Mouse (Mus musculus): ENCODE measurements around the gene Mamstr. TPM values are rescaled to one million over a fixed set of nuclear protein-coding genes. Genes with fewer than 3 reads are reported as not detected.
"Not testable (repeated sequence)": the region's sequence is repeated elsewhere in the genome, so short reads cannot be mapped to it uniquely, and the experiment has no call there.

Gene Mamstr
- total RNA-seq, 2 experiments from 2014 or later, result 7.5 to 8.5 TPM

GRCm38 (mm10) chr7:45645591-45645971 is 5.8 kb downstream of the Mamstr start:
- no peak for DNase-seq
- intact Hi-C loops (cut with DNase I), result no loop called here

- DNase-seq, result no peak
- intact Hi-C loops (cut with DNase I), result no loop called here
Measured at GRCm38 (mm10) chr7:45646671-45647070, 6.9 kb downstream of the Mamstr start.

GRCm38 (mm10) chr7:45649351-45649750 is 9.6 kb downstream of the Mamstr start:
- intact Hi-C loops (cut with DNase I), result no loop called here
- peak; percentile 76 to 77 for DNase-seq

GRCm38 (mm10) chr7:45650484-45650883 is 10.7 kb downstream of the Mamstr start:
- DNase-seq; intact Hi-C loops (cut with DNase I): not testable (repeated sequence)

- intact Hi-C loops (cut with DNase I), result no loop called here
- no peak for DNase-seq
Measured at GRCm38 (mm10) chr7:45654424-45655047, 14.8 kb downstream of the Mamstr start.

GRCm38 (mm10) chr7:45660746-45661478 is 21.1 kb downstream of the Mamstr start:
- intact Hi-C loops (cut with DNase I), result no loop called here
- DNase-seq, result no peak

GRCm38 (mm10) chr7:45661702-45662101 is 21.9 kb downstream of the Mamstr start:
- DNase-seq; intact Hi-C loops (cut with DNase I): not testable (repeated sequence)

- DNase-seq, result no peak
- intact Hi-C loops (cut with DNase I), result no loop called here
Measured at GRCm38 (mm10) chr7:45665303-45666138, 25.7 kb downstream of the Mamstr start.

GRCm38 (mm10) chr7:45666161-45666560 is 26.4 kb downstream of the Mamstr start, which contains the start of gene Fut2:
Gene Fut2 (minus strand): TSS chr7:45666394.
- DNase-seq, result no peak
- intact Hi-C loops (cut with DNase I), result no loop called here

GRCm38 (mm10) chr7:45667761-45668160 is 28.0 kb downstream of the Mamstr start:
- intact Hi-C loops (cut with DNase I), result no loop called here
- DNase-seq, result no peak

- intact Hi-C loops (cut with DNase I), result no loop called here
Measured at GRCm38 (mm10) chr7:45668921-45669320, 29.1 kb downstream of the Mamstr start.

GRCm38 (mm10) chr7:45677627-45678295 is 38.0 kb downstream of the Mamstr start:
- DNase-seq, result no peak
- intact Hi-C loops (cut with DNase I), result no loop called here

More at GRCm38 (mm10) chr7:45668921-45669320, 29.1 kb downstream of the Mamstr start:
- no peak for DNase-seq

- no peak for DNase-seq
- intact Hi-C loops (cut with DNase I), result no loop called here
Measured at GRCm38 (mm10) chr7:45678513-45678912, 38.7 kb downstream of the Mamstr start.

GRCm38 (mm10) chr7:45679966-45680621 is 40.3 kb downstream of the Mamstr start:
- DNase-seq, result peak; percentile 72 to 81
- intact Hi-C loops (cut with DNase I), result loop anchor here (2.0 kb wide), 1 partner anchor 51 kb away; no protein-coding TSS in a partner anchor

- peak; percentile 80 to 86 for DNase-seq
- intact Hi-C loops (cut with DNase I), result loop anchor here (2.0 kb wide), 1 partner anchor 52 kb away; no protein-coding TSS in a partner anchor
Measured at GRCm38 (mm10) chr7:45681046-45681736, 41.4 kb downstream of the Mamstr start.

- intact Hi-C loops (cut with DNase I), result loop anchor here (1.0 to 2.0 kb wide), 2 partner anchors 42 to 89 kb away; no protein-coding TSS in a partner anchor
- DNase-seq, result peak; percentile 91 to 95
Measured at GRCm38 (mm10) chr7:45682144-45683126, 42.7 kb downstream of the Mamstr start.

- intact Hi-C loops (cut with DNase I), result loop anchor here (2.0 kb wide), 1 partner anchor 43 kb away; no protein-coding TSS in a partner anchor
Measured at GRCm38 (mm10) chr7:45683396-45684050, 43.7 kb downstream of the Mamstr start, which contains the start of gene Ntn5. Gene Ntn5 (plus strand): TSS chr7:45684022.

More at GRCm38 (mm10) chr7:45683396-45684050, 43.7 kb downstream of the Mamstr start, which contains the start of gene Ntn5:
- DNase-seq, result no peak

All from heart, postnatal 10 days (tissue).